Mouse (Mus musculus) left cerebral cortex, postnatal 14 days (tissue): Measurements from ENCODE around the gene Nppb. TPM values are rescaled to one million over a fixed set of nuclear protein-coding genes. Genes with fewer than 3 reads are reported as not detected.

Source experiments
- DNase-seq, 2 experiments: peaks; one replicate each; pipeline ENCODE4 v3.0.0; 2021 to 2022; ENCODE audit warnings: low spot score in 2 of 2, mixed read lengths in 1 of 2
- intact Hi-C: fragments of 180-260 bp; cut with DNase I; formaldehyde crosslinking; loops from one replicate; pipeline ENCODE4 v1.15.1; 2025
- total RNA-seq, 2 experiments: library from RNA; stranded (reverse); gene quantifications; 2 replicates each; pipeline ENCODE4 v1.2.3; 2021

The Nppb gene
- total RNA-seq, 2 experiments from 2014 or later: not detected

- intact Hi-C loops: no loop called here
- DNase-seq: no peak
Observed at GRCm38 (mm10) chr4:148030506-148030905, 44.9 kb downstream of the Nppb start.

- no peak for DNase-seq
- intact Hi-C loops: no loop called here
Observed at GRCm38 (mm10) chr4:148033858-148034410, 48.3 kb downstream of the Nppb start.

- intact Hi-C loops: no loop called here
- DNase-seq: no peak
Observed at GRCm38 (mm10) chr4:148035440-148035839, 49.9 kb downstream of the Nppb start.

Other genes with a start within 250 kb of the Nppb start
- gene Zfp984, start 176.0 kb upstream of the Nppb start, total RNA-seq: 1 to 10 TPM; 2.2 to 2.6 TPM
- gene Zfp933, start 137.4 kb upstream of the Nppb start, total RNA-seq: 10 to 100 TPM; 17.1 to 20.4 TPM
- 10 to 100 TPM; 17.5 to 19.7 TPM for gene Miip, start 117.0 kb upstream of the Nppb start, total RNA-seq
- gene Fv1, start 116.8 kb upstream of the Nppb start, total RNA-seq: 1 to 10 TPM; 7.9 to 8.0 TPM
- gene Mfn2, start 81.1 kb upstream of the Nppb start, total RNA-seq: 100 to 1,000 TPM; 184 TPM
- gene Plod1, start 49.0 kb upstream of the Nppb start, total RNA-seq: 10 to 100 TPM; 20.3 to 21.8 TPM
- gene 2510039O18Rik, start 44.9 kb upstream of the Nppb start, total RNA-seq: 10 to 100 TPM; 26.8 to 30.6 TPM
- 1 to 10 TPM in 1 of 2 experiments, under 1 TPM in 1; 0.53 to 1.3 TPM for gene Nppa, start 14.9 kb downstream of the Nppb start, total RNA-seq
- gene Clcn6, start 53.0 kb downstream of the Nppb start, total RNA-seq: 10 to 100 TPM; 60.1 to 61.1 TPM
- 10 to 100 TPM; 24.9 to 28.3 TPM for gene Mthfr, start 53.3 kb downstream of the Nppb start, total RNA-seq
- 1 to 10 TPM; 5.8 to 8.1 TPM for gene Agtrap, start 102.2 kb downstream of the Nppb start, total RNA-seq
- gene Mad2l2, start 144.6 kb downstream of the Nppb start, total RNA-seq: 10 to 100 TPM; 10.1 to 16.2 TPM
- 1 to 10 TPM in 1 of 2 experiments, under 1 TPM in 1; 0.46 to 1.2 TPM for gene Draxin, start 144.9 kb downstream of the Nppb start, total RNA-seq
- 10 to 100 TPM; 25.7 to 29.4 TPM for gene Fbxo6, start 166.4 kb downstream of the Nppb start, total RNA-seq
- 100 to 1,000 TPM; 101 to 105 TPM for gene Fbxo44, start 174.7 kb downstream of the Nppb start, total RNA-seq
- gene Fbxo2, start 174.8 kb downstream of the Nppb start, total RNA-seq: 10 to 100 TPM; 45.6 to 55.4 TPM